Mouse (Mus musculus) left cerebral cortex, postnatal 10 days (tissue): ENCODE measurements around the gene F13b. TPM values are rescaled to one million over a fixed set of nuclear protein-coding genes. Genes with fewer than 3 reads are reported as not detected.

Experiments used
- DNase-seq, 2 experiments: peaks; one replicate each; pipeline ENCODE4 v3.0.0; 2021 to 2022; ENCODE audit warnings: low spot score in 2 of 2, mixed read lengths in 1 of 2; ENCODE audit errors: extremely low spot score in 1 of 2
- intact Hi-C: fragments of 180-260 bp; cut with DNase I; formaldehyde crosslinking; loops from one replicate; pipeline ENCODE4 v1.15.1; 2025
- total RNA-seq, 2 experiments: library from RNA; stranded (reverse); gene quantifications; 2 replicates each; pipeline ENCODE4 v1.2.3; 2021

F13b gene
- not detected for total RNA-seq

GRCm38 (mm10) chr1:139501258-139501752 lies at the start of gene F13b:
TSS of gene F13b (plus strand) at chr1:139501702.
- DNase-seq: no peak
- intact Hi-C loops: no loop called here

GRCm38 (mm10) chr1:139454340-139455225 lies 46.9 kb upstream of the F13b start, which contains the start of gene Aspm:
TSS of gene Aspm (plus strand) at chr1:139454772.
- intact Hi-C loops: no loop called here
- peak; percentile 89 to 91 for DNase-seq

GRCm38 (mm10) chr1:139455226-139455869 lies 46.2 kb upstream of the F13b start:
- DNase-seq: no peak
- intact Hi-C loops: no loop called here

- DNase-seq: no peak
- intact Hi-C loops: no loop called here
Observed at GRCm38 (mm10) chr1:139460807-139461206, 40.7 kb upstream of the F13b start.

GRCm38 (mm10) chr1:139465936-139466335 lies 35.6 kb upstream of the F13b start:
- DNase-seq: no peak
- intact Hi-C loops: no loop called here

GRCm38 (mm10) chr1:139478898-139479297 lies 22.6 kb upstream of the F13b start:
- intact Hi-C loops: no loop called here
- peak in 1 of 2 experiments; percentile 28 for DNase-seq

GRCm38 (mm10) chr1:139480246-139480645 lies 21.3 kb upstream of the F13b start:
- DNase-seq: no peak
- intact Hi-C loops: no loop called here

GRCm38 (mm10) chr1:139481146-139481545 lies 20.4 kb upstream of the F13b start:
- DNase-seq: no peak
- intact Hi-C loops: no loop called here

- intact Hi-C loops: no loop called here
Observed at GRCm38 (mm10) chr1:139494630-139495029, 6.9 kb upstream of the F13b start.

GRCm38 (mm10) chr1:139495408-139495807 lies 6.1 kb upstream of the F13b start:
- intact Hi-C loops: no loop called here
- DNase-seq: no peak

More at GRCm38 (mm10) chr1:139494630-139495029, 6.9 kb upstream of the F13b start:
- no peak for DNase-seq

- intact Hi-C loops: no loop called here
- DNase-seq: no peak
Observed at GRCm38 (mm10) chr1:139496212-139496611, 5.3 kb upstream of the F13b start.

- intact Hi-C loops: no loop called here
- DNase-seq: no peak
Observed at GRCm38 (mm10) chr1:139499751-139500150, 1.8 kb upstream of the F13b start.

- intact Hi-C loops: no loop called here
- DNase-seq: no peak
Observed at GRCm38 (mm10) chr1:139514556-139514955, 13.1 kb downstream of the F13b start.

- intact Hi-C loops: no loop called here
- DNase-seq: no peak
Observed at GRCm38 (mm10) chr1:139548536-139548935, 47.0 kb downstream of the F13b start.

GRCm38 (mm10) chr1:139551311-139551710 lies 49.8 kb downstream of the F13b start:
- intact Hi-C loops: no loop called here

GRCm38 (mm10) chr1:139560024-139560423 lies 58.5 kb downstream of the F13b start, which contains the start of gene Cfhr1:
TSS of gene Cfhr1 (minus strand) at chr1:139560272.
- DNase-seq: no peak
- intact Hi-C loops: no loop called here

More at GRCm38 (mm10) chr1:139551311-139551710, 49.8 kb downstream of the F13b start:
- DNase-seq: no peak
